Comparison of ENCODE assay signal across 17 mouse cellular contexts in the genomic region with DNA sequence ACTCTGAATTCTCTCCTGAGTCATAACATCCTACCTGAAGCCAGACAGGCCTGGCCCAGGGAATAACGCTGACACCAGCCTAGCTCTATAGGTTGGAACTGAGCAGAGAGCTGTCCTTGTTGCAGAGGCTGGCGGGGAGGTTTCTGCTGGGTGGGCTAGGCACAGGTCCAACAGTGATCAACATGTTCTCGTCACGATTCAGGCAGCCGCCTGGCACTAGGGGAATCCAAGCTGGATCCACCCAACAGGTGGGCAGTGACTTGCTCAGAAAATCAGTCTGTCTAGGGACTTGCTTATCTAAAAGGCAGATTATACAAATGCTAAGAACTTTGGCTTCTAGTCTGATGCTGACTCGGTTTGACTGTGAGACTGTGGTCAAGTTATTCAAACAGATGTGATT.
DNase-seq lines count a peak whose midpoint lies in the region; ATAC-seq lines count a peak whose summit lies in the region.
"Had no signal": no experiment of that assay in that cellular context is flagged by ENCODE, and none has a peak within 500 bp of the region (broad histone marks: within the 10 kb centered on the region; RNA-seq: fewer than 3 reads in every experiment).

No protein-coding gene starts in this region.

- H3K36me3 ChIP-seq in embryonic facial prominence, embryonic 15.5 days = no peaks in the 10 kb centered on the region
- no peaks in the 10 kb centered on the region for H3K36me3 ChIP-seq in embryonic facial prominence, embryonic 10.5 days (replicated peaks)
- no peaks in the 10 kb centered on the region for H3K36me3 ChIP-seq in hindbrain, embryonic 16.5 days (ENCODE audit: control insufficient read depth, insufficient read depth, low read length)
- H3K36me3 ChIP-seq: heart, embryonic 13.5 days; limb, embryonic 15.5 days; midbrain, embryonic 12.5 days had no signal

- H3K27ac ChIP-seq in embryonic facial prominence, embryonic 15.5 days (replicated peaks) = no peak overlapping the region
- no peak overlapping the region for H3K27ac ChIP-seq in embryonic facial prominence, embryonic 10.5 days (replicated peaks)
- H3K27ac ChIP-seq in hindbrain, embryonic 16.5 days (ENCODE audit: low read depth, low read length) = no peak overlapping the region
- H3K27ac ChIP-seq: heart, embryonic 13.5 days; kidney, postnatal 0 days; limb, embryonic 15.5 days; midbrain, embryonic 12.5 days had no signal

- no peaks in the 10 kb centered on the region for H3K27me3 ChIP-seq in embryonic facial prominence, embryonic 15.5 days
- no peaks in the 10 kb centered on the region for H3K27me3 ChIP-seq in embryonic facial prominence, embryonic 10.5 days (replicated peaks; ENCODE audit: low read depth, poor library complexity, severe bottlenecking)
- no peaks in the 10 kb centered on the region for H3K27me3 ChIP-seq in hindbrain, embryonic 16.5 days (replicated peaks; ENCODE audit: control insufficient read depth, insufficient read depth, low read length)
- H3K27me3 ChIP-seq: heart, embryonic 13.5 days; limb, embryonic 15.5 days; midbrain, embryonic 12.5 days; Patski had no signal

- no peak overlapping the region for H3K4me3 ChIP-seq in embryonic facial prominence, embryonic 15.5 days (replicated peaks)
- H3K4me3 ChIP-seq in embryonic facial prominence, embryonic 10.5 days = no peak overlapping the region
- no peak overlapping the region for H3K4me3 ChIP-seq in hindbrain, embryonic 16.5 days (ENCODE audit: low read length)
- H3K4me3 ChIP-seq: heart, embryonic 13.5 days; limb, embryonic 15.5 days; midbrain, embryonic 12.5 days had no signal

- H3K9ac ChIP-seq in embryonic facial prominence, embryonic 15.5 days = no peak overlapping the region
- no peak overlapping the region for H3K9ac ChIP-seq in hindbrain, embryonic 16.5 days (ENCODE audit: low read depth, low read length)
- H3K9ac ChIP-seq: heart, embryonic 13.5 days; limb, embryonic 15.5 days; midbrain, embryonic 12.5 days had no signal

- DNase-seq in embryonic facial prominence, embryonic 10.5 days (ENCODE audit: low spot score) = no peak
- DNase-seq in right cerebral cortex, adult 18-20 months = peak; percentile 60
- DNase-seq in right cerebral cortex, postnatal 4 days = no peak
- DNase-seq in layer of hippocampus, postnatal 36 days = peak; percentile 25 to 32
- DNase-seq in right cerebral cortex, postnatal 25 days = peak; percentile 46
- no peak for DNase-seq in adrenal gland, adult 18-20 months (ENCODE audit: low spot score in 2 of 2)
- DNase-seq: cerebellum, adult 18-20 months; lung, adult 18-20 months; lung, postnatal 4 days; spleen, adult 18-20 months had no signal

- H3K9me3 ChIP-seq in embryonic facial prominence, embryonic 15.5 days (replicated peaks) = no peaks in the 10 kb centered on the region
- H3K9me3 ChIP-seq in embryonic facial prominence, embryonic 10.5 days = no peaks in the 10 kb centered on the region
- H3K9me3 ChIP-seq in hindbrain, embryonic 16.5 days (ENCODE audit: control insufficient read depth, low read length) = no peaks in the 10 kb centered on the region
- H3K9me3 ChIP-seq: heart, embryonic 13.5 days; limb, embryonic 15.5 days; midbrain, embryonic 12.5 days had no signal

- no peak overlapping the region for H3K4me2 ChIP-seq in embryonic facial prominence, embryonic 15.5 days (replicated peaks)
- no peak overlapping the region for H3K4me2 ChIP-seq in hindbrain, embryonic 16.5 days (ENCODE audit: low read length)
- H3K4me2 ChIP-seq: heart, embryonic 13.5 days; limb, embryonic 15.5 days; midbrain, embryonic 12.5 days had no signal

- WGBS in embryonic facial prominence, embryonic 15.5 days = 56% methylated on average over 6 of the region's 6 CpGs
- WGBS in embryonic facial prominence, embryonic 10.5 days = 85% methylated on average over 6 of the region's 6 CpGs
- WGBS in hindbrain, embryonic 16.5 days = 70% methylated on average over 6 of the region's 6 CpGs

- ATAC-seq in embryonic facial prominence, embryonic 15.5 days (ENCODE audit: insufficient number of reproducible peaks, low FRiP score, low TSS enrichment, low read depth) = 0 out of 2 replicates have a peak, but pooled peaks have one; percentile 24
- ATAC-seq in hindbrain, embryonic 16.5 days = no peak
- ATAC-seq: Patski had no signal

- no peaks in the 10 kb centered on the region for H3K4me1 ChIP-seq in embryonic facial prominence, embryonic 15.5 days
- H3K4me1 ChIP-seq in embryonic facial prominence, embryonic 10.5 days = no peaks in the 10 kb centered on the region
- H3K4me1 ChIP-seq in hindbrain, embryonic 16.5 days (ENCODE audit: control insufficient read depth, insufficient read depth, low read depth, low read length) = no peaks in the 10 kb centered on the region
- H3K4me1 ChIP-seq: heart, embryonic 13.5 days; midbrain, embryonic 12.5 days had no signal

Comparison
In these comparisons a context has a peak if more than half of its experiments do, and no peak if none do; other contexts are left out.
1. DNase-seq: peak in right cerebral cortex, adult 18-20 months (single experiment), layer of hippocampus, postnatal 36 days (2 of 2) and right cerebral cortex, postnatal 25 days (single experiment); none in embryonic facial prominence, embryonic 10.5 days (single experiment), right cerebral cortex, postnatal 4 days (single experiment) and adrenal gland, adult 18-20 months (0 of 2).